Mouse (Mus musculus): Measurements from ENCODE around the gene Noxred1.

DNA sequence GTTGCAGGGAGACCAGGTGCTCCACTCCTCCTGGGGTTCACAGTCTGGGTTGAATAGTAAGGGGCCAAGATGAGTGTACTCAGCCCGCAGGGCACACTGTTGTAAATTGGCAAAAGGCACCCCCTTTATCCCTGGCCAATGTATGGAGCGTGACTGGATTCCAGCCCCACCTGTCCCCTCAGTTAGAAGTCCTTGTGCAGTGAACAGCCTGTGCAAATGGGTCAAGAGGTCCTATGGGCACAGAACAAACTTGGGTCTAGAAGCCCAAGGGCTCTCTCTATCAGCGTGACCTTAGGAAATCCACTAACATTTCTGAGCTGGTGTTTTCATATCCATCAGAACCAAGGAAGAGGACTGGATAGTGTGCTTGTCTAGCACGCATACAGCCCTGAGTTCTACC lies 44.2 kb upstream of the Noxred1 start:
- TF ChIP-seq ZC3H11A (IDR thresholded peaks at IDR 0.05; ENCODE audit: low read depth, low read length) (no peak), UBTF (IDR thresholded peaks at IDR 0.05; ENCODE audit: low read depth, low read length) (no peak), NELFE (IDR thresholded peaks at IDR 0.05; ENCODE audit: low read depth, low read length) (no peak), TBP (conservative IDR thresholded peaks at IDR 0.05; ENCODE audit: low read depth, low read length) (no peak), ETS1 (conservative IDR thresholded peaks at IDR 0.05; ENCODE audit: low read depth, low read length) (no peak), CTCF (conservative IDR thresholded peaks at IDR 0.05 in 1 of 2, IDR thresholded peaks at IDR 0.05 in 1 of 2; ENCODE audit: low read depth in 2 of 2, low read length in 2 of 2) (no peak), SMC3 (IDR thresholded peaks at IDR 0.05; ENCODE audit: low read depth, low read length) (no peak), POLR2A (IDR thresholded peaks at IDR 0.05; ENCODE audit: low read depth, low read length) (no peak), GABPA (IDR thresholded peaks at IDR 0.05; ENCODE audit: insufficient replicate concordance, low read depth, low read length) (no peak), EP300 (IDR thresholded peaks at IDR 0.05; ENCODE audit: low read length) (no peak), E2F4 (IDR thresholded peaks at IDR 0.05; ENCODE audit: insufficient replicate concordance, low read depth, low read length) (no peak), TCF12 (IDR thresholded peaks at IDR 0.05; ENCODE audit: low read depth, low read length) (no peak)

Data from CH12.LX (cell line).